Mouse (Mus musculus): ENCODE data around the gene Fam20a. TPM values are rescaled to one million over a fixed set of nuclear protein-coding genes. Genes with fewer than 3 reads are reported as not detected.

The Fam20a gene
- polyA plus RNA-seq, 2 experiments: 3.0 to 3.8 TPM

DNA sequence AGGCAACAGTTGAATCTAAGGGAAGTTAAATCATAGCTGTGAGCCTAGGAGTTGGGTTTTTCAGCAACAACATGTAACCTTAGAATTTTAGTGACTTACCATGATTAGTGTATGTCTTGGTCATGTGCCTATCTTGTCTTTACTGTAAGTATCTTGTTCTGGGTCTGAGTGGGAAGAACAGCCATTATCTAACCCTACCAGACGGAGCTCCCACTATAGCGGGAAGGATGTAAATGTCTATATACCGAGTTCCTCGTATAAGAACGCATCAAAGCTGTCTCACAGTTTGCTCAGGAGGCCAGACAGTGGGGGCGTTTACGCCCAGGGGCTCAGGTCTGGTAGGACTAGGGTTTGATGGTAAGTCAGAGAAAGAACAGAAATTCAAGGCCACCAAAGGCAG, 65.8 kb downstream of the Fam20a start:
- peak in 2 of 3 experiments; percentile 40 to 42 for DNase-seq (ENCODE audit: low read depth in 3 of 3, low spot score in 3 of 3)
- WGBS (ENCODE audit: insufficient replicate concordance): 23% methylated on average over 7 of the region's 7 CpGs
- Histone ChIP-seq H3K4me3 (ENCODE audit: insufficient read depth in 1 of 2, low read depth in 2 of 2, low read length in 2 of 2) (no peak overlapping the region), H3K27me3 (ENCODE audit: control insufficient read depth, insufficient read depth, low read length) (no peaks in the 10 kb centered on the region), H3K36me3 (replicated peaks; ENCODE audit: control insufficient read depth, insufficient read depth, low read depth) (peaks cover 41% of the 10 kb centered on the region), H3K9me3 (ENCODE audit: control insufficient read depth, low read length) (no peaks in the 10 kb centered on the region), H3K27ac (no peak overlapping the region; the same call in 1 of the 2 replicates), H3K9ac (replicated peaks) (no peak overlapping the region; the same call in 1 of the 2 replicates), H3K4me1 (replicated peaks; ENCODE audit: control insufficient read depth in 2 of 2, insufficient read depth in 2 of 2, low read length in 1 of 2) (peaks cover 20 to 26% of the 10 kb centered on the region in 2 experiments), H3K4me2 (ENCODE audit: low read depth) (peak overlapping the region; percentile 2; the same call in 1 of the 2 replicates)
- ATAC-seq (ENCODE audit: insufficient read depth): peak; percentile 77
- TF ChIP-seq CTCF (IDR thresholded peaks at IDR 0.05; ENCODE audit: low read depth) (no peak), EP300 (IDR thresholded peaks at IDR 0.05; ENCODE audit: low read depth) (no peak)

DNA sequence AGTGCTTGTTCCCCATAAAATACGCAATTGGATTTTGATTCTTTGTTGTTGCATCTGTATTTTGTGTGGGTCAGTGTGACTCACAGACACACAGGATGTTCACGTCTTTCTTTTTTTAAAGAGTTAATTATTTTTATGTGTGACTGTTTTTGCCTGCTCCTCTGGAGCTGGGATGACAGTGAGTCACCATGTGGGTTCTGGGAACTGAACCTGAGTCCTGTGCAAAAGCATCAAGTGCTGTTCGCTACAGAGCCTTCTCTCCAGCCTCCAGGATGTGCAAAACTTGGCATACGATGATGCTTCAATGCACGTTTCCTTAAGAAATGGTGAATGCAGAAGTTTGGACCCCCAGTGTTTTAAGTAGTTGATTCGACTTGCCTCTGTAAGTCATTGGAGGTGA, 67.5 kb downstream of the Fam20a start:
- Histone ChIP-seq H3K27me3 (ENCODE audit: control insufficient read depth, insufficient read depth, low read length) (peaks cover 2% of the 10 kb centered on the region; the same call in 1 of the 2 replicates), H3K9ac (replicated peaks) (no peak overlapping the region), H3K4me3 (ENCODE audit: insufficient read depth in 1 of 2, low read depth in 2 of 2, low read length in 2 of 2) (no peak overlapping the region), H3K9me3 (ENCODE audit: control insufficient read depth, low read length) (no peaks in the 10 kb centered on the region), H3K4me2 (ENCODE audit: low read depth) (no peak overlapping the region), H3K4me1 (replicated peaks; ENCODE audit: control insufficient read depth in 2 of 2, insufficient read depth in 2 of 2, low read length in 1 of 2) (peaks cover 27 to 33% of the 10 kb centered on the region in 2 experiments), H3K27ac (no peak overlapping the region), H3K36me3 (replicated peaks; ENCODE audit: control insufficient read depth, insufficient read depth, low read depth) (peaks cover 25% of the 10 kb centered on the region)
- ATAC-seq (ENCODE audit: insufficient read depth) (no peak), DNase-seq (ENCODE audit: low read depth in 3 of 3, low spot score in 3 of 3) (no peak)
- WGBS (ENCODE audit: insufficient replicate concordance): 77% methylated on average over 6 of the region's 6 CpGs
- TF ChIP-seq CTCF (IDR thresholded peaks at IDR 0.05; ENCODE audit: low read depth) (no peak), EP300 (IDR thresholded peaks at IDR 0.05; ENCODE audit: low read depth) (no peak)

DNA sequence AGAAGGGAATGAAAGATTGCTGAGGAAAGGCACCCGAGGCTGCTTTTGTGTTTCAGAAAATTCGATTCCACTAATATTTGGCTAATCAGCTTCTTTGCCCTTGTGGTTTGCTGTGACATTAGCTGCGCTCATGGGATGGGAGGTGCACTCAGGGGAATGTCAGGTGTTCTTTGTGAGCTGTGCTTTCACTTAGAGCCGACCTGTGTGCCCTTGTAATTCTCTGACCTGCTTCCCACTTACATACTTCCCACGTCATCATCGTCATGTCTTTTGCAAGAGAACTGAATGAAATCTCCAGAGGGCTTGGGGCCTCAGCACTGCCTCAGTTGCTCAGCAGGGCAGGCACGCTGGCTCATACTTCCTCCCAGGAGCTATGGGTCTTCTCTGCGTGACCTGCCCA, 68.9 kb downstream of the Fam20a start:
- Histone ChIP-seq H3K9me3 (ENCODE audit: control insufficient read depth, low read length) (no peaks in the 10 kb centered on the region), H3K9ac (replicated peaks) (no peak overlapping the region), H3K4me1 (replicated peaks; ENCODE audit: control insufficient read depth in 2 of 2, insufficient read depth in 2 of 2, low read length in 1 of 2) (peaks cover 33 to 35% of the 10 kb centered on the region in 2 experiments), H3K4me2 (ENCODE audit: low read depth) (peak overlapping the region; percentile 95), H3K27me3 (ENCODE audit: control insufficient read depth, insufficient read depth, low read length) (peaks cover 3% of the 10 kb centered on the region; the same call in 1 of the 2 replicates), H3K36me3 (replicated peaks; ENCODE audit: control insufficient read depth, insufficient read depth, low read depth) (peaks cover 21% of the 10 kb centered on the region), H3K27ac (no peak overlapping the region), H3K4me3 (ENCODE audit: insufficient read depth in 1 of 2, low read depth in 2 of 2, low read length in 2 of 2) (no peak overlapping the region)
- DNase-seq (ENCODE audit: low read depth in 3 of 3, low spot score in 3 of 3): no peak
- no peak for ATAC-seq (ENCODE audit: insufficient read depth)
- TF ChIP-seq EP300 (IDR thresholded peaks at IDR 0.05; ENCODE audit: low read depth) (no peak), CTCF (IDR thresholded peaks at IDR 0.05; ENCODE audit: low read depth) (no peak)
- 67% methylated on average over 8 of the region's 8 CpGs for WGBS (ENCODE audit: insufficient replicate concordance)

DNA sequence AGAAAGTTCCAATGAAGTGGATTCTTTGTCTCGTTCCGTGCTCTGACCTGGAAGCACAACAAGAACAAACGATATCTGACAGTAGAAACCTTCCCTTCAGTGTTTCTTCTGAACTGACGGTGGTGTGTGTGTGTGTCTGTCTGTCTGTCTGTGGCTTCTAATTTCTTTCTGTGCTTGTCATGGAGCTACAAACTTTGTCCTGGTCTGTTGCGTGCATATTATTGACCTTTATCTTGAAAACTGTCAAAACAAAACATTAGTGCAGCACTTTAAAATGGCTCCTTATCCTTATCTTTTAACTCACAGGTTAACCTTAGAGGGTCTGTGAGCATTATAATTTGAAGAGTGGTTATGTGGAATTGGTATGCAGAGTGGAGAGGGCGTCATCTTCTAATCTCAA, 69.6 kb downstream of the Fam20a start:
- no peak for ATAC-seq (ENCODE audit: insufficient read depth)
- H3K27ac ChIP-seq: peak overlapping the region; percentile 37
- DNase-seq (ENCODE audit: low read depth in 3 of 3, low spot score in 3 of 3): no peak

GRCm38 (mm10) chr11:109651566-109652024, 70.5 kb downstream of the Fam20a start:
- H3K36me3 ChIP-seq (replicated peaks; ENCODE audit: control insufficient read depth, insufficient read depth, low read depth): peaks cover 21% of the 10 kb centered on the region
- peaks cover 3% of the 10 kb centered on the region; the same call in 1 of the 2 replicates for H3K27me3 ChIP-seq (ENCODE audit: control insufficient read depth, insufficient read depth, low read length)
- no peak for ATAC-seq (ENCODE audit: insufficient read depth)
- peak overlapping the region; percentile 95 for H3K4me2 ChIP-seq (ENCODE audit: low read depth)
- peaks cover 28 to 30% of the 10 kb centered on the region in 2 experiments for H3K4me1 ChIP-seq (replicated peaks; ENCODE audit: control insufficient read depth in 2 of 2, insufficient read depth in 2 of 2, low read length in 1 of 2)
- H3K4me3 ChIP-seq (ENCODE audit: insufficient read depth in 1 of 2, low read depth in 2 of 2, low read length in 2 of 2): peak overlapping the region; percentile 70 to 84
- TF ChIP-seq EP300 (IDR thresholded peaks at IDR 0.05; ENCODE audit: low read depth) (no peak), CTCF (IDR thresholded peaks at IDR 0.05; ENCODE audit: low read depth) (no peak)
- H3K9ac ChIP-seq (replicated peaks): peak overlapping the region; percentile 88
- H3K27ac ChIP-seq: peak overlapping the region; percentile 71
- DNase-seq (ENCODE audit: low read depth in 3 of 3, low spot score in 3 of 3): no peak
- H3K9me3 ChIP-seq (ENCODE audit: control insufficient read depth, low read length): no peaks in the 10 kb centered on the region
- WGBS (ENCODE audit: insufficient replicate concordance): under 1% methylated on average over 21 of the region's 21 CpGs

More for the DNA sequence above, 69.6 kb downstream of the Fam20a start:
- H3K9ac ChIP-seq (replicated peaks): peak overlapping the region; percentile 88
- peaks cover 33 to 35% of the 10 kb centered on the region in 2 experiments for H3K4me1 ChIP-seq (replicated peaks; ENCODE audit: control insufficient read depth in 2 of 2, insufficient read depth in 2 of 2, low read length in 1 of 2)
- TF ChIP-seq EP300 (IDR thresholded peaks at IDR 0.05; ENCODE audit: low read depth) (no peak), CTCF (IDR thresholded peaks at IDR 0.05; ENCODE audit: low read depth) (no peak)
- peak overlapping the region; percentile 70 to 84; a peak in 3 of 4 replicates for H3K4me3 ChIP-seq (ENCODE audit: insufficient read depth in 1 of 2, low read depth in 2 of 2, low read length in 2 of 2)
- WGBS (ENCODE audit: insufficient replicate concordance): 22% methylated on average over 6 of the region's 6 CpGs
- H3K9me3 ChIP-seq (ENCODE audit: control insufficient read depth, low read length): no peaks in the 10 kb centered on the region
- peaks cover 21% of the 10 kb centered on the region for H3K36me3 ChIP-seq (replicated peaks; ENCODE audit: control insufficient read depth, insufficient read depth, low read depth)
- peaks cover 3% of the 10 kb centered on the region; the same call in 1 of the 2 replicates for H3K27me3 ChIP-seq (ENCODE audit: control insufficient read depth, insufficient read depth, low read length)
- H3K4me2 ChIP-seq (ENCODE audit: low read depth): peak overlapping the region; percentile 95

All from liver, embryonic 14.5 days (tissue).